39 mouse cellular contexts compared by ENCODE assay signal in the genomic region with DNA sequence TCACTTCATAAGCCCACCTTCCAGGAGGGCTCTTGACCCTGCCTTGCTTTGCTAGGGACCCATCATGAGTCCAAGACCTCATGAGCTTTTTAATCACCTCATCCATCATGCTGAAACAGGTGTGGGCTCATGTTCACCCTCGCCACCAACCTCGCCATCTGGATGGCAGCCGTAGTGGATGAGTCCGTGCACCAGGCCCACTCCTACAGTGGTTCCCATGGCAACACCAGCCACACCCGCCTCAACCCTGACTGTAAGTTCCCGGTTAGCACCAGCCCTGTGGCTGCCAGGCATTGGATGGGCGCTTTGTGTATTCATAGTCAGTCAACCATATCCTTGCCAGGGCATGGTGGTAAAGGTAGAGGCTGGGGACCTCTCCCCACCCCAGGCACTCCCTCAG. TPM values are rescaled to one million over a fixed set of nuclear protein-coding genes. Genes with fewer than 3 reads are reported as not detected.
DNase-seq lines count a peak whose midpoint lies in the region; ATAC-seq and TF ChIP-seq lines count a peak whose summit lies in the region.
"Had no signal": no experiment of that assay in that cellular context is flagged by ENCODE, and none has a peak within 500 bp of the region (broad histone marks: within the 10 kb centered on the region; RNA-seq: fewer than 3 reads in every experiment).

No protein-coding gene starts in this region.

- ATAC-seq in kidney, postnatal 0 days (replicated peaks; ENCODE audit: low FRiP score, low read depth): 0 out of 2 replicates have a peak, but pooled peaks have one; percentile 19
- no peak for ATAC-seq in heart, embryonic 12.5 days (ENCODE audit: insufficient number of reproducible peaks, low FRiP score)
- ATAC-seq: forebrain, embryonic 16.5 days; intestine, embryonic 16.5 days; midbrain, embryonic 16.5 days had no signal

- TF ChIP-seq POLR2A in kidney, adult 2 months (IDR thresholded peaks at IDR 0.05; ENCODE audit: low read depth, low read length): no peak
- TF ChIP-seq POLR2A in testis, adult 2 months (IDR thresholded peaks at IDR 0.05; ENCODE audit: control insufficient read depth, low read depth, low read length): peak; percentile 35; the same call in 1 of the 2 replicates

- WGBS in kidney, postnatal 0 days: 47% methylated on average over 7 of the region's 7 CpGs
- WGBS in kidney, adult 2 months: 38% methylated on average over 7 of the region's 7 CpGs
- WGBS in heart, embryonic 12.5 days: 69% methylated on average over 7 of the region's 7 CpGs

- no peak overlapping the region for H3K4me2 ChIP-seq in kidney, postnatal 0 days (ENCODE audit: low read length)
- H3K4me2 ChIP-seq in heart, embryonic 12.5 days: no peak overlapping the region
- H3K4me2 ChIP-seq: heart, embryonic 11.5 days; hindbrain, embryonic 13.5 days; limb, embryonic 12.5 days; lung, embryonic 15.5 days; midbrain, embryonic 11.5 days had no signal

- DNase-seq in kidney, postnatal 0 days (ENCODE audit: low spot score): no peak
- DNase-seq in kidney, adult 2 months: no peak
- peak; percentile 40 to 79 for DNase-seq in left cerebral cortex, postnatal 25 days (ENCODE audit: low spot score in 2 of 2)
- DNase-seq in left cerebral cortex, postnatal 10 days (ENCODE audit: extremely low spot score in 1 of 2, low spot score in 2 of 2): no peak
- no peak for DNase-seq in testis, postnatal 10 days (ENCODE audit: low spot score)
- DNase-seq in cerebellum, adult 9-10 months: no peak
- DNase-seq: adrenal gland, postnatal 14 days; cerebellum, adult 18-20 months; cerebellum, postnatal 14 days; gastrocnemius, adult 2 months; gastrocnemius, postnatal 36 days; heart, adult 18-20 months; heart, postnatal 4 days; kidney, adult 9 months; kidney, postnatal 14 days; layer of hippocampus, postnatal 36 days; thymus, adult 18-20 months; thymus, postnatal 25 days had no signal

- intact Hi-C loops in left cerebral cortex, postnatal 25 days (cut with DNase I): no loop called here
- intact Hi-C loops in left cerebral cortex, postnatal 10 days (cut with DNase I): no loop called here

- no peaks in the 10 kb centered on the region for H3K36me3 ChIP-seq in kidney, postnatal 0 days (ENCODE audit: insufficient read depth, low read length)
- no peaks in the 10 kb centered on the region for H3K36me3 ChIP-seq in kidney, adult 2 months (ENCODE audit: control insufficient read depth, insufficient read depth, low read length)
- H3K36me3 ChIP-seq in testis, adult 2 months (ENCODE audit: control insufficient read depth, insufficient read depth, low read length): no peaks in the 10 kb centered on the region
- no peaks in the 10 kb centered on the region for H3K36me3 ChIP-seq in heart, embryonic 12.5 days
- H3K36me3 ChIP-seq: hindbrain, embryonic 13.5 days; limb, embryonic 12.5 days; lung, embryonic 15.5 days had no signal

- TF ChIP-seq CTCF in kidney, postnatal 0 days (IDR thresholded peaks at IDR 0.05; ENCODE audit: low read depth): no peak
- TF ChIP-seq CTCF in kidney, adult 2 months (conservative IDR thresholded peaks at IDR 0.05; ENCODE audit: insufficient read depth, insufficient read length, low read depth, low read length): no peak
- TF ChIP-seq CTCF in testis, adult 2 months (IDR thresholded peaks at IDR 0.05; ENCODE audit: control insufficient read depth, insufficient read depth, insufficient replicate concordance, low read depth, low read length): no peak

- H3K4me3 ChIP-seq in kidney, postnatal 0 days (replicated peaks; ENCODE audit: low read depth, low read length): no peak overlapping the region
- no peak overlapping the region for H3K4me3 ChIP-seq in kidney, adult 2 months (ENCODE audit: insufficient read depth, low read depth, low read length)
- H3K4me3 ChIP-seq in testis, adult 2 months (ENCODE audit: control insufficient read depth, low read depth, low read length): no peak overlapping the region
- no peak overlapping the region for H3K4me3 ChIP-seq in heart, embryonic 12.5 days
- H3K4me3 ChIP-seq: erythroblast, embryonic 14.5 days; gastrocnemius, adult 2 months; hindbrain, embryonic 13.5 days; layer of hippocampus, adult 2 months; limb, embryonic 12.5 days; lung, embryonic 15.5 days had no signal

- H3K9me3 ChIP-seq in kidney, postnatal 0 days (replicated peaks; ENCODE audit: low read length): no peaks in the 10 kb centered on the region
- no peaks in the 10 kb centered on the region for H3K9me3 ChIP-seq in heart, embryonic 12.5 days (replicated peaks)
- H3K9me3 ChIP-seq: hindbrain, embryonic 13.5 days; limb, embryonic 12.5 days; lung, embryonic 15.5 days had no signal

- H3K4me1 ChIP-seq in kidney, postnatal 0 days (replicated peaks; ENCODE audit: insufficient read depth, low read length): no peaks in the 10 kb centered on the region
- H3K4me1 ChIP-seq in kidney, adult 2 months (ENCODE audit: control insufficient read depth, insufficient read depth, low read length): no peaks in the 10 kb centered on the region
- peaks cover 11% of the 10 kb centered on the region for H3K4me1 ChIP-seq in testis, adult 2 months (ENCODE audit: control insufficient read depth, insufficient read depth, low read length)
- peaks cover 2% of the 10 kb centered on the region for H3K4me1 ChIP-seq in heart, embryonic 12.5 days (replicated peaks)

- H3K9ac ChIP-seq in kidney, postnatal 0 days (ENCODE audit: low read depth, low read length): no peak overlapping the region
- no peak overlapping the region for H3K9ac ChIP-seq in heart, embryonic 12.5 days
- H3K9ac ChIP-seq: hindbrain, embryonic 13.5 days; limb, embryonic 12.5 days; lung, embryonic 15.5 days had no signal

- H3K27ac ChIP-seq in kidney, postnatal 0 days: no peak overlapping the region
- no peak overlapping the region for H3K27ac ChIP-seq in kidney, adult 2 months (ENCODE audit: insufficient read depth, low read depth, low read length)
- H3K27ac ChIP-seq in testis, adult 2 months (ENCODE audit: control insufficient read depth, insufficient read depth, low read depth, low read length): no peak overlapping the region
- H3K27ac ChIP-seq in heart, embryonic 12.5 days (ENCODE audit: poor library complexity, severe bottlenecking): no peak overlapping the region
- H3K27ac ChIP-seq: gastrocnemius, adult 2 months; hindbrain, embryonic 13.5 days; layer of hippocampus, adult 2 months; limb, embryonic 12.5 days; lung, embryonic 15.5 days had no signal

- peaks cover 29% of the 10 kb centered on the region for H3K27me3 ChIP-seq in kidney, postnatal 0 days (ENCODE audit: insufficient read depth, low read length)
- H3K27me3 ChIP-seq in kidney, adult 2 months (replicated peaks; ENCODE audit: control insufficient read depth, insufficient read depth, low read length): peaks cover 1% of the 10 kb centered on the region; the same call in 1 of the 2 replicates
- no peaks in the 10 kb centered on the region; the same call in 1 of the 2 replicates for H3K27me3 ChIP-seq in testis, adult 2 months (ENCODE audit: control insufficient read depth, insufficient read depth, low read length)
- H3K27me3 ChIP-seq in heart, embryonic 12.5 days (replicated peaks): peaks cover 92% of the 10 kb centered on the region

RNA-seq across cellular contexts. Expression of gene Ush1g, which starts 4.9 kb away (rescaled TPM):
- 0.05 TPM in 1 of 2 replicates, not detected in the other for polyA plus RNA-seq in kidney, postnatal 0 days (2015; fragmentation: Nextera tagmentation; extraction: Ambion mirVana)
- polyA plus RNA-seq in kidney, adult 2 months (2012; rRNA removed): 0.04 and 0.05 TPM in 2 replicates
- total RNA-seq in left cerebral cortex, postnatal 25 days (2021): under 1 TPM; 0.18 to 0.28 TPM
- under 1 TPM; 0.24 to 0.26 TPM for total RNA-seq in left cerebral cortex, postnatal 10 days (2021)
- 3.7 and 4.1 TPM in 2 replicates for polyA plus RNA-seq in testis, adult 2 months (2012; rRNA removed)
- 0.06 and 0.08 TPM in 2 replicates for polyA plus RNA-seq in heart, embryonic 12.5 days (2016; fragmentation: Nextera tagmentation; extraction: Ambion mirVana)
- total RNA-seq: megakaryocyte, adult 5-6 weeks; MEL had no signal
- polyA plus RNA-seq: embryonic facial prominence, embryonic 14.5 days; erythroblast, embryonic 14.5 days; forebrain, embryonic 11.5 days; limb, embryonic 12.5 days; lung, embryonic 15.5 days; neural tube, embryonic 11.5 days had no signal

RNA-seq across cellular contexts. Expression of gene Otop3, which starts 7.8 kb away (rescaled TPM):
- not detected in 2 replicates for polyA plus RNA-seq in kidney, postnatal 0 days (2015; fragmentation: Nextera tagmentation; extraction: Ambion mirVana)
- 0.07 and 0.13 TPM in 2 replicates for polyA plus RNA-seq in kidney, adult 2 months (2012; rRNA removed)
- under 1 TPM in 1 of 2 experiments, not detected in 1; 0.14 TPM for total RNA-seq in left cerebral cortex, postnatal 25 days (2021)
- under 1 TPM; 0.24 to 0.28 TPM for total RNA-seq in left cerebral cortex, postnatal 10 days (2021)
- polyA plus RNA-seq in testis, adult 2 months (2012; rRNA removed): 0.17 and 0.40 TPM in 2 replicates
- not detected in 2 replicates for polyA plus RNA-seq in heart, embryonic 12.5 days (2016; fragmentation: Nextera tagmentation; extraction: Ambion mirVana)
- total RNA-seq: adrenal gland, postnatal 14 days; gastrocnemius, adult 2 months; gastrocnemius, postnatal 36 days; heart, adult 18-20 months; heart, postnatal 4 days; liver, adult 2 months; megakaryocyte, adult 5-6 weeks; MEL had no signal
- polyA plus RNA-seq: cortical plate, adult 2 months; erythroblast, embryonic 14.5 days; forebrain, embryonic 11.5 days; heart, embryonic 11.5 days; heart, postnatal 0 days; limb, embryonic 12.5 days; liver, adult 2 months; lung, embryonic 15.5 days had no signal

RNA-seq across cellular contexts. Expression of gene Otop2, which starts 19.8 kb away (rescaled TPM):
- polyA plus RNA-seq in kidney, postnatal 0 days (2015; fragmentation: Nextera tagmentation; extraction: Ambion mirVana): not detected in 2 replicates
- polyA plus RNA-seq in kidney, adult 2 months (2012; rRNA removed): not detected in 2 replicates
- total RNA-seq in left cerebral cortex, postnatal 25 days (2021): under 1 TPM; 0.62 to 0.96 TPM
- total RNA-seq in left cerebral cortex, postnatal 10 days (2021): under 1 TPM in 1 of 2 experiments, not detected in 1; 0.14 TPM
- polyA plus RNA-seq in testis, adult 2 months (2012; rRNA removed): 8.5 and 8.9 TPM in 2 replicates
- polyA plus RNA-seq in heart, embryonic 12.5 days (2016; fragmentation: Nextera tagmentation; extraction: Ambion mirVana): not detected in 2 replicates
- total RNA-seq: adrenal gland, postnatal 14 days; gastrocnemius, adult 2 months; gastrocnemius, postnatal 36 days; heart, adult 18-20 months; heart, postnatal 4 days; liver, adult 2 months; megakaryocyte, adult 5-6 weeks; MEL had no signal
- polyA plus RNA-seq: embryonic facial prominence, embryonic 14.5 days; erythroblast, embryonic 14.5 days; forebrain, embryonic 11.5 days; heart, embryonic 11.5 days; heart, postnatal 0 days; hindbrain, embryonic 13.5 days; limb, embryonic 12.5 days; liver, adult 2 months; liver, embryonic 16.5 days; lung, embryonic 15.5 days; midbrain, embryonic 11.5 days; neural tube, embryonic 11.5 days had no signal

RNA-seq across cellular contexts. Expression of gene Fads6, which starts 29.3 kb away (rescaled TPM):
- 0.92 and 1.1 TPM in 2 replicates for polyA plus RNA-seq in kidney, postnatal 0 days (2015; fragmentation: Nextera tagmentation; extraction: Ambion mirVana)
- polyA plus RNA-seq in kidney, adult 2 months (2012; rRNA removed): 14.0 and 18.1 TPM in 2 replicates
- total RNA-seq in left cerebral cortex, postnatal 25 days (2021): 10 to 100 TPM in 1 of 2 experiments, 1 to 10 TPM in 1; 9.5 to 10.8 TPM
- 1 to 10 TPM; 6.5 to 6.8 TPM for total RNA-seq in left cerebral cortex, postnatal 10 days (2021)
- polyA plus RNA-seq in testis, adult 2 months (2012; rRNA removed): 6.4 and 7.0 TPM in 2 replicates
- polyA plus RNA-seq in heart, embryonic 12.5 days (2016; fragmentation: Nextera tagmentation; extraction: Ambion mirVana): 0.51 and 0.86 TPM in 2 replicates

RNA-seq across cellular contexts. Expression of gene Hid1, which starts 40.8 kb away (rescaled TPM):
- 4.5 and 5.4 TPM in 2 replicates for polyA plus RNA-seq in kidney, postnatal 0 days (2015; fragmentation: Nextera tagmentation; extraction: Ambion mirVana)
- polyA plus RNA-seq in kidney, adult 2 months (2012; rRNA removed): 5.4 and 6.1 TPM in 2 replicates
- 100 to 1,000 TPM; 108 to 111 TPM for total RNA-seq in left cerebral cortex, postnatal 25 days (2021)
- total RNA-seq in left cerebral cortex, postnatal 10 days (2021): 10 to 100 TPM; 77.5 to 81.7 TPM
- 1.2 and 1.7 TPM in 2 replicates for polyA plus RNA-seq in testis, adult 2 months (2012; rRNA removed)
- 6.0 and 7.4 TPM in 2 replicates for polyA plus RNA-seq in heart, embryonic 12.5 days (2016; fragmentation: Nextera tagmentation; extraction: Ambion mirVana)
- polyA plus RNA-seq: erythroblast, embryonic 14.5 days had no signal

Comparison
In these comparisons a context has a peak if more than half of its experiments do, and no peak if none do; other contexts are left out.
1. DNase-seq: peak in left cerebral cortex, postnatal 25 days (2 of 2); none in kidney, postnatal 0 days (single experiment), kidney, adult 2 months (single experiment), left cerebral cortex, postnatal 10 days (0 of 2), testis, postnatal 10 days (single experiment) and cerebellum, adult 9-10 months (single experiment).